Mouse (Mus musculus): ENCODE data around the gene Agap3.

GRCm38 (mm10) chr5:24536511-24536910 is 84.5 kb downstream of the Agap3 start:
- TF ChIP-seq CTCF (IDR thresholded peaks at IDR 0.05 in 2 of 3, conservative IDR thresholded peaks at IDR 0.05 in 1 of 3; ENCODE audit: control insufficient read depth in 1 of 3, insufficient read depth in 1 of 3, low read depth in 2 of 3, low read length in 3 of 3, poor library complexity in 1 of 3, severe bottlenecking in 1 of 3) (no peak), MAX (IDR thresholded peaks at IDR 0.05; ENCODE audit: low read length) (no peak), POLR2A (IDR thresholded peaks at IDR 0.05; ENCODE audit: control insufficient read depth in 1 of 2, insufficient read depth in 1 of 2, low read depth in 1 of 2, low read length in 2 of 2, poor library complexity in 1 of 2) (no peak), ZMIZ1 (IDR thresholded peaks at IDR 0.05; ENCODE audit: low read depth, low read length) (no peak), EP300 (IDR thresholded peaks at IDR 0.05; ENCODE audit: low read depth in 1 of 2, low read length in 2 of 2) (no peak), ETS1 (IDR thresholded peaks at IDR 0.05; ENCODE audit: low read depth, low read length) (no peak), BHLHE40 (IDR thresholded peaks at IDR 0.05; ENCODE audit: borderline replicate concordance, low read depth, low read length) (no peak), USF1 (IDR thresholded peaks at IDR 0.05; ENCODE audit: low read depth, low read length) (no peak), MAZ (IDR thresholded peaks at IDR 0.05; ENCODE audit: low read depth, low read length) (no peak), CHD2 (IDR thresholded peaks at IDR 0.05; ENCODE audit: low read length) (no peak), E2F4 (IDR thresholded peaks at IDR 0.05; ENCODE audit: borderline replicate concordance, low read depth, low read length) (no peak), TCF12 (IDR thresholded peaks at IDR 0.05; ENCODE audit: low read depth, low read length) (no peak)
